Mouse (Mus musculus) intestine, postnatal 0 days (tissue): ENCODE measurements around the gene Phf21a. TPM values are rescaled to one million over a fixed set of nuclear protein-coding genes. Genes with fewer than 3 reads are reported as not detected.
"Not testable (repeated sequence)": the region's sequence is repeated elsewhere in the genome, so short reads cannot be mapped to it uniquely, and the experiment has no call there.

Source experiments
- ATAC-seq: fragments of 200-750 bp; cut with Nextera tagmentation; 2 replicates; pipeline ENCODE4 v1.8.0; 2017; ENCODE audit warnings: mild to moderate bottlenecking, moderate TSS enrichment, moderate library complexity
- H3K27ac ChIP-seq: fragments of 300-500 bp; sonication (generic); 2 replicates; pipeline ENCODE4 v1.5.1; 2014; ENCODE audit warnings: mild to moderate bottlenecking, low read depth, low read length, moderate library complexity
- H3K27me3 ChIP-seq: fragments of 300-500 bp; sonication (generic); replicated peaks from 2 replicates; pipeline ENCODE4 v1.6.1; 2014; ENCODE audit warnings: low read length, mixed read lengths; ENCODE audit not compliant: control insufficient read depth, insufficient read depth
- H3K36me3 ChIP-seq: fragments of 300-500 bp; sonication (generic); 2 replicates; pipeline ENCODE4 v1.6.1; 2014; ENCODE audit warnings: mild to moderate bottlenecking, moderate library complexity; ENCODE audit not compliant: control insufficient read depth, insufficient read depth
- H3K4me1 ChIP-seq: fragments of 300-500 bp; sonication (generic); replicated peaks from 2 replicates; pipeline ENCODE4 v1.6.1; 2014; ENCODE audit warnings: antibody characterized with exemption, low read length, mixed read lengths; ENCODE audit not compliant: control insufficient read depth, insufficient read depth
- H3K4me2 ChIP-seq: fragments of 300-500 bp; sonication (generic); replicated peaks from 2 replicates; pipeline ENCODE4 v1.6.1; 2014; ENCODE audit warnings: low read depth, mild to moderate bottlenecking, moderate library complexity
- H3K4me3 ChIP-seq: fragments of 300-500 bp; sonication (generic); 2 replicates; pipeline ENCODE4 v1.5.1; 2014; ENCODE audit warnings: low read depth, low read length
- H3K9ac ChIP-seq: fragments of 300-500 bp; sonication (generic); 2 replicates; pipeline ENCODE4 v1.6.1; 2014; ENCODE audit warnings: mild to moderate bottlenecking, low read depth, low read length
- H3K9me3 ChIP-seq: fragments of 300-500 bp; sonication (generic); 2 replicates; pipeline ENCODE4 v1.6.1; 2016; ENCODE audit warnings: mixed run types; ENCODE audit not compliant: control insufficient read depth
- CTCF ChIP-seq: sonication (generic); IDR thresholded peaks from 2 replicates; pipeline ENCODE4 v1.5.1; 2016; ENCODE audit warnings: low read depth, mild to moderate bottlenecking, control low read depth, antibody characterized with exemption, moderate library complexity
- WGBS: fragments of 180-500 bp; shearing (Covaris S2); extraction: QIAGEN DNeasy Blood & Tissue Kit; methylation state at CpG from one replicate; pipeline ENCODE4 v1.1.7; 2014; 5-methylcytosine and 5-hydroxymethylcytosine counted together
- polyA plus RNA-seq: library from polyadenylated mRNA; unstranded; fragments of >200 nt; fragmentation: Nextera tagmentation; extraction: Ambion mirVana; gene quantifications from 2 replicates; pipeline ENCODE4 v1.2.1, GENCODE M21; 2015

The Phf21a gene
- polyA plus RNA-seq, 1 experiment from 2014 or later, result 7.4 TPM

DNA sequence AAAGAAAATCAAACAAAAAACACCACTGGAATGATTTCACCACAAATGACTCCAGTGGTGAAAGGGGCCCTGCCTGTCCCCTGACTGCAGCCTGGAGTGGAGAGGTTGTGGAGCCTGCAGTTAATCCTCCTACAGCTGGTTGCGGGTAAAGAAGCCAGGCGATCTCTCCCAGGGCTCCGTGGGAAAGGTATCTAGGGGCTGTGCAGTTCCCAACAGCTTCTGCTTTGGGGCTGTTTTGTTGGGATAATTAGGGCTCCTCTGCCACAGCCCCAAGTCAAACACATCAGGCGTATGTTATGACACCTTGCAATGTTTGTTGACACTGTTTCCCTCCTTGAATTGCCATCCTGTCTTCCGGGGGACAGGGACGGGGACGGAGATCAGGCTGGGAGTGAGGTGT, 47.5 kb downstream of the Phf21a start:
- no peaks in the 10 kb centered on the region for H3K36me3 ChIP-seq
- ATAC-seq, result no peak
- no peaks in the 10 kb centered on the region for H3K4me1 ChIP-seq
- no peaks in the 10 kb centered on the region for H3K27me3 ChIP-seq
- H3K4me3 ChIP-seq, result 0 out of 2 replicates have a peak overlapping the region, but pooled peaks have one; percentile 18
- no peaks in the 10 kb centered on the region for H3K9me3 ChIP-seq
- WGBS, result 29% methylated on average over 7 of the region's 7 CpGs
- peak overlapping the region; percentile 52 for H3K4me2 ChIP-seq
- H3K27ac ChIP-seq, result no peak overlapping the region
- TF ChIP-seq CTCF, result no peak
- no peak overlapping the region for H3K9ac ChIP-seq

DNA sequence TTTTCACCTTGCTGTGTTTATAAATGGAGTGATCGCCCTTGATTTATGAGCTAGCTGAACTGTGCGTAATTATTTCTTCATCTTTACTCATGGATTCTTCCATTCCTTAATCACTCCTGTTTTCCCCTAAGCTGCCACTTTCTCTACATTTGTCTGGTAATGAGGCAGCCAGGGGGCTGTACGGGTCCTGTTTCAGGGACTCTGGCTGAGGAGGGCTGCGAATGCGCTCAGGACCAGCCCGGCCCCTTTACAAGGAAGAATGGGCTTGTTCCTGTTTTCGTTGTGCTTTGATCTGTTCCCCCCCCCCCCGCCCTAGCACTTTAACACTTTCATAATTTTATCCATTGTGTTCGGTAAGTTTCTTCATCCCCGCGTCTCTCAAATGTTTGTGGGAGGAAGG, 48.2 kb downstream of the Phf21a start:
- ATAC-seq, result no peak
- 17% methylated on average over 11 of the region's 11 CpGs for WGBS
- H3K4me2 ChIP-seq, result peak overlapping the region; percentile 52
- no peak overlapping the region for H3K27ac ChIP-seq
- no peaks in the 10 kb centered on the region for H3K36me3 ChIP-seq
- no peak for TF ChIP-seq CTCF
- no peak overlapping the region for H3K9ac ChIP-seq
- H3K9me3 ChIP-seq, result no peaks in the 10 kb centered on the region
- H3K4me3 ChIP-seq, result peak overlapping the region; percentile 18; the same call in 1 of the 2 replicates
- no peaks in the 10 kb centered on the region for H3K27me3 ChIP-seq
- no peaks in the 10 kb centered on the region for H3K4me1 ChIP-seq

DNA sequence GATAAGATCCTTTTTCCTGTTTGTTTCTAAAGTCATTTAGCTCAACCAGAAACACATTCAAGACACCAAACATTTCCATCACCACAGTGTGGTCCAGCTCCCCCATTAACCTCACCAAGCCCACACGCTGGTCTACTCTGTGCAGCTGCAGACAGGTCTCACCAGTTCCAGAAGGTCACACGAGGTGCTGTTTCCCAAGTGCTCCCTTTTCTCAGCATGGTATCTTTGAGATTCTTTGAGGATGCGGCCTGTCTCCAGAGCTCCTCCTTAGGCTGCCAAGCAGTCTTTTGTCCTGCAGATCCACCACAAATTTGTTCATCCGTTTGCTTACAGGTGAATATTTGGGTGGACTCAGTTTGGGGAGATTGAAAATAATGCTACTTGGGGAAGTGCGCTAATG, 51.0 kb downstream of the Phf21a start:
- H3K4me1 ChIP-seq, result no peaks in the 10 kb centered on the region
- H3K9ac ChIP-seq, result no peak overlapping the region
- no peaks in the 10 kb centered on the region for H3K36me3 ChIP-seq
- no peaks in the 10 kb centered on the region for H3K27me3 ChIP-seq
- no peak overlapping the region for H3K4me3 ChIP-seq
- H3K4me2 ChIP-seq, result no peak overlapping the region
- no peak for ATAC-seq
- no peak for TF ChIP-seq CTCF
- 51% methylated on average over 5 of the region's 5 CpGs for WGBS
- H3K27ac ChIP-seq, result no peak overlapping the region
- no peaks in the 10 kb centered on the region for H3K9me3 ChIP-seq

DNA sequence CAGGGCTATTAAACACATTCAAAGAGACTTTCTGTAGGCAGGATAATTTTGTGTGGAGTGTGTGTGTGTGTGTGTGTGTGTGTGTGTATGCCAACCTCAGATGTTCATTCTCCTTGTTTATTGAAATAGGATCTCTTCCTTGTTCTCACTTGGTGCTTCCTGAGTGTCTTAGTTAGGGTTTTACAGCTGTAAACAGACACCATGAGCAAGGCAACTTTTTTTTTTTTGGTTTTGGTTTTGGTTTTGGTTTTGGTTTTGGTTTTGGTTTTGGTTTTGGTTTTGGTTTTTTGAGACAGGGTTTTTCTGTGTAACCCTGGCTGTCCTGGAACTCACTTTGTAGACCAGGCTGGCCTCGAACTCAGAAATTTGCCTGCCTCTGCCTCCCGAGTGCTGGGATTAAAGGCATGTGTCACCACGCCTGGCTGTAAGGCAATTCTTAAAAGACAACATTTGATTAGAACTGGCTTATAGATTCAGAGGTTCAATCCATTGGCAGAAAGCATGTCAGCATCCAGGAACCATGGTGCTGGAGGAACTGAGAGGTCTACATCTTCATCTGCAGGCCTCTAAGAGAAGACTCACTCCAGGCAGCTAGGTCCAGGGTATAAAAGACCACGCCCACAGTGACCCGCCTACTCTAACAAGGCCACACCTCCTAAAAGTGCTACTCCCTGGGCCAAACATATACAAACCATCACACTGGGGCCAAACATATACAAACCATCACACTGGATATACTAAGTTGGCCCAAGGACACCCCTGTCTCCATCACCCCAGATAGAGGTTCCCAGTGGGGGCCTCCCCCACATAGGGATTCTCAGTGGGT, 55.2 kb downstream of the Phf21a start:
- not testable (repeated sequence) for H3K36me3 ChIP-seq, H3K27ac ChIP-seq, H3K9me3 ChIP-seq, H3K4me1 ChIP-seq, H3K9ac ChIP-seq, H3K4me2 ChIP-seq, H3K4me3 ChIP-seq, ATAC-seq, H3K27me3 ChIP-seq
- WGBS, result 81% methylated on average over 5 of the region's 5 CpGs

DNA sequence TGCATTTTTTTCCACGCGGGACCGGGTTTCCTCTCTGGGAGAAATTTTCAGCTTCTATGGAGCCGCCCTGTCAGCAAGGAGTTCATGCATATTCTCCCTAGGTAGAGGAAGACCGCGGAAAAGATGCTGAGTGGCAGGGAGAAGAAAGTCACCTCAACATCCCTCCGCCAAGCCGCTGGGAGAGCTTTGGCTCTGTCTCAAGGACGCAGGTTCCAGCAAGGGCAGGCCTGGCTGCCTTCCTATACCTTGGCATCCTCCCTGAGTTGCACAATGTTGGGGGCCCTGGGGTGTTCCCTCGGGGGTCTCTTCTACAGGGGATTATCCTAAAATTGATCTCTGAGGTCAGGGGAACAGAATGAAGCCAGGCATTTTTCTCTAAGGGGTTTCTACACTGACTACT, 71.4 kb downstream of the Phf21a start:
- no peak overlapping the region for H3K4me3 ChIP-seq
- no peak for TF ChIP-seq CTCF
- H3K27ac ChIP-seq, result no peak overlapping the region
- no peaks in the 10 kb centered on the region for H3K27me3 ChIP-seq
- H3K9me3 ChIP-seq, result no peaks in the 10 kb centered on the region
- WGBS, result 67% methylated on average over 10 of the region's 10 CpGs
- no peaks in the 10 kb centered on the region for H3K36me3 ChIP-seq
- no peak overlapping the region for H3K9ac ChIP-seq
- ATAC-seq, result no peak
- H3K4me1 ChIP-seq, result no peaks in the 10 kb centered on the region
- H3K4me2 ChIP-seq, result no peak overlapping the region

DNA sequence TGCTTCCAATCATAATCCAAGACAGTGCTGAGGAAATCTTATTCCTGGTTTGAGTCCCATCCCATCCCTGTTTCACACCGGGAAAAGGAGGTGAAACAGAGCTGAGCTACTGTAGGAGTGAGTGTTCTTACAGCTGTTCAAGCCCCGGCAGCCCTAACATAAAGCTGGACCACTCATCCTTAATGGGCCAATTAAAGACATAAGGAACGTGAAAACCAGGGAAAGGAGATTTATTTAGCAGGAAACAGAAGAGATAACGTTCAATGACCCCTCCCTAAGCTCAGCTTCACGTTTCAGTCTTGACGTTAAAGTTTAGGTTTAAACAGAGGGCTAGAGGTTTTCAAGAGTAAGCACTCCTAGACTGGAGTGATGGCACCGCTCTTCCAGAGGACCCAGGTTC, 74.0 kb downstream of the Phf21a start:
- Histone ChIP-seq H3K27ac (no peak overlapping the region), H3K9me3 (no peaks in the 10 kb centered on the region), H3K9ac (no peak overlapping the region), H3K4me3 (no peak overlapping the region), H3K27me3 (no peaks in the 10 kb centered on the region), H3K36me3 (no peaks in the 10 kb centered on the region), H3K4me2 (no peak overlapping the region), H3K4me1 (no peaks in the 10 kb centered on the region)
- TF ChIP-seq CTCF, result no peak
- no peak for ATAC-seq
- WGBS, result 32% methylated on average over 7 of the region's 7 CpGs
